Mouse (Mus musculus): Measurements from ENCODE around the gene Ifitm10. TPM values are rescaled to one million over a fixed set of nuclear protein-coding genes. Genes with fewer than 3 reads are reported as not detected.
A peak's percentile ranks its signal among the peaks of the same experiment; 100 is the strongest.
"Not testable (repeated sequence)": the region's sequence is repeated elsewhere in the genome, so short reads cannot be mapped to it uniquely, and the experiment has no call there.

The Ifitm10 gene
- 36.7 and 45.5 TPM in 2 replicates for polyA plus RNA-seq (2012; rRNA removed)

DNA sequence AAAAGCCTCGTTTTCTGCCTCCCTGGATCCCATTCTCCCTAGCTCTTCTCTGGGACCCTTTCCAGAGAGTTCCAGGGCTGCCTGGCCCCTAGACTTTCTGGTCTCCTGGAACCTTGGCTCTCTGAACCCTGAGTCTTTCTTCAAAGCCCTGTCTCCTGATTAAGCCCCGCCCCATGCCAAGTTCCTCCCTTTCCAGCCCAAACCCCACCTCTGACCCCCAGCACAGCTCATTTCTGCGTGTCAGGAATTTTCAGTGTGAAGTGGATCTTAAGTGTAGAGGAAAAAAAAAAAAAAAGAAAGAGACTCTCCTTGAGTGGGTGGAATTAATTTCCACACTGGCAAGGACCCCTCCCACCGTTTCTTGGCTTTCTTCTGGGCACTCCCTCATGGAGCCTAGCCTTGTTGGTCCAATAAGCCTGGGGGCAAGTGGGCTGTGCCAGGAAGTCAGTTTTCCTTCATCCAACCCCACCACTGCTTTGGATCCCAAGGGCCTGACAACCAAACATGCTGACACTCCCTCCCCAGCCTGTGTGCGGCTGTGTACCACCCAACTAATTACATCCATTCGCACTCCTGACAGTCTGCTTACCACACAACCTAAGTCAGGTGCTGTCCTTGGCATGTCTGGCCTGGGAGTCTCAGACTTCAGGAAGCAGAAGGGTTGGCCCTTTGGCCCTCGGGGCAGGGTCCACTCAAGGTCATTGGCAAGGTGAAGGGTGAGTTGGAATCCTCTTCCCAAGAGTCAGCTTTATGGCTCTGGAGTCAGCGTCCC is at the start of gene Ifitm10:
Gene Ifitm10 (minus strand): TSS at position 113 of the 772 bp plus-strand sequence.
- no peak for DNase-seq (ENCODE audit: extremely low spot score in 1 of 2, low spot score in 1 of 2)

DNA sequence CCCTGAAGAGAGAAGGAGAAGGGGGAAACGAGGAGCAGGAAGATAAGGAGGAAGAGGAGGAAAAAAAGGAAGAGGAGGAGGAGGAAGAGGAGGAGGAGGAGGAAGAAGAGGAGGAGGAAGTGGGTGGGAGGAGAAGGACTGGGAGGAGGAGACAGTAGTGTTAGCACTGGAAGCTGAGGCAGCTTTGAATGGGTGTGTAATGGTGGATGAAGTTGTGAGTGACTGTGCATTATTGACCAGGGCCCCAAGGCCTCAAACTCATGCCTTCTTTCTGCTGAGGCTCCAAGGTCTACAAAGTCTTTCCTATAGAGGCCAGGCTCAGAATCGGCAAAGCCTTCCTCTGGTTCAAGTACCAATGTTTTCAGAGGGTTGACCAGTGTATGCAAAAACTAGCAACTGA is 48.3 kb upstream of the Ifitm10 start:
- DNase-seq (ENCODE audit: extremely low spot score in 1 of 2, low spot score in 1 of 2) = no peak

DNA sequence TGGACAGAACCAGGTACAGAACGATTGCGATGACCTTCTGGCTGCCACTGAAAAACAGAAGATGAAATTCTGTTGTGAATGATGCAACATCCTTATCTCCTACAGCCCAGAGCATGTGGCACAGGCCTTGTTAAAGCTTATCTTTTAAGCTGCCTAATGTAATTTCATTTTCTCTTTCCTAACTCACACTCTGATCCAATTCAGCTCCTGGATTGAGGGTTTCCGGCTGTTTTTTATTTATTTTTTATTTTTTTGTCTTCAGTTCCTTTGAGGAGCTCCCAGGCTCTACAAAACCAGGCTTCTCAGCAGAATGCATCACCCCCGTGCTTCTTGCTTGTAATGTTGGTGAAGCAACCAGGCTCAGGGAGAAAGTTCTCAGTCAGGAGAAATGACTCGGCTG is 46.3 kb upstream of the Ifitm10 start:
- DNase-seq (ENCODE audit: extremely low spot score in 1 of 2, low spot score in 1 of 2) = no peak

DNA sequence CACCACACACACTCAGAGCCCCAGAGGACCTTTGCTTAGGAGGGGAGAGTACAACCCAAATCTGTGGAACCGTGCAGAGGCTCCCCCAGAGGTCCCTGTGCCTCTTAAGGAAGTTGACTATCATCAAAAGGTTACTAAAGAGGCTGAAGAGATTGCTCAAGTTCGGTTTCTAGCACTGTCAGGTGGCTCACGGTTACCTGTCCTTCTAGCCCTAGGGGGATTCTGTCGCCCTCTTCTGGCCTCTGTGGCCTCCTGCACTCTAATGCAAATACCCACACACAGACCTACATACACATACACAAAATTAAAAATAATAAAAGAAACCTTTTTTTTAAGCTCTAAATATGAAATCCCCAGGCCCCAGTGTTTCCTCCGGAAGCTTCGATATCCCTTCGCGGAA is 45.1 kb upstream of the Ifitm10 start:
- DNase-seq (ENCODE audit: extremely low spot score in 1 of 2, low spot score in 1 of 2) = no peak

DNA sequence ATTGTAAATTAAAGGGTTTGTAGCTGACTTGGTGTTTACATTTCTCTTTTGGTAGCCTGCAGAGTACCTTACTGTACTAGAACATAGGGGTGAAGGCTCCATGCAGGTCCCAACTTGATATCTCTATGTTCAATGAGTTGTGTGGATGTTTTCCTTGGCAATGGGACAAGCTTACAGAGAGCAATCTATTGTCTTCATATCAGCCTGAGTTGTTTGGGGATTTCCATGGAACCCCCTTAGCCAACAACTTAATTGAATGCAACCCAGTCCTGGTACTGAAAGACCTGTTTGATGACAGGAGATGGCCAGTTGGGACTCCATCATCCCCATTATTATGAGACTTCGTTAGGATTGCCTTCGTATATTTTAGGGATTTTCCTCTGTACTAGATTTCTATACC is 44.5 kb upstream of the Ifitm10 start:
- DNase-seq (ENCODE audit: extremely low spot score in 1 of 2, low spot score in 1 of 2) = no peak

DNA sequence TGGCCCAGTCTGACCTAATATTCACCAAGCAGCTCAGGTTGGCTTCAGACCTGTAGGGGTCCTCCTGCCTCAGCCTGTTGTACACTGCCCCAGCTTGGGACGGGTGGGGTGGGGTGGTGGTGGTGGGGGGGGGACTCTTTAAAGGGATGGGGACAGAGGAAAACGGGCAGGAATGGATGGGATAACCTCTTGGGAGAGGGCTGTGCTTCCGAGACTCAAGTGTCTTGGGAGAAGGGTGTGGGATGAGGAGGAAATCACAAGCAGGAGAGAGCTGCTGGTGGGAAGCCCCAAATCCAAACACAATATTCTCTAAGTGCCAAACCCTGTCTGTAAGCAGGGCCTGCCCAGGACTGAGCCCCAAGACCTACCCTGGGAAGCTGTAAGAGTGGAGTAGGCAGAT is 42.7 kb upstream of the Ifitm10 start:
- no peak for DNase-seq (ENCODE audit: extremely low spot score in 1 of 2, low spot score in 1 of 2)

DNA sequence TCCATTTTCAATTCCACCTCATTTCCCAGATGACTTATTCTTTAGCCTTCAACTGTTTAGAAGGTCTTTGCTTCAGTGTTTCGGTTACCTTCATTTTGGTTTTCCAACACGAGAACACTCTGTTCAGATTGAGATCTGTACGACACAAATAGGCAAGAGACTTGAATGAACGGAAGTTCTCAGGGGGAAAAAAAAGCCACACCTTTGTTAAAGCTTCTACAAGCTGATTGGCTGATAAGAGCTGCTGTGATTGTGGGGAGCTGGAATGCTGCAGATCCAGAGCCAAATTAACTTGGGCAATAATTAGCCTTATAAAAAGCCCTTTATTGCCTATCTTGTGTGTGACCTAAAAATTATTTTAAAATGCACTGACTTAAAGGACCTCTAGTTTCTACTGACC is 41.8 kb upstream of the Ifitm10 start:
- DNase-seq (ENCODE audit: extremely low spot score in 1 of 2, low spot score in 1 of 2) = no peak

DNA sequence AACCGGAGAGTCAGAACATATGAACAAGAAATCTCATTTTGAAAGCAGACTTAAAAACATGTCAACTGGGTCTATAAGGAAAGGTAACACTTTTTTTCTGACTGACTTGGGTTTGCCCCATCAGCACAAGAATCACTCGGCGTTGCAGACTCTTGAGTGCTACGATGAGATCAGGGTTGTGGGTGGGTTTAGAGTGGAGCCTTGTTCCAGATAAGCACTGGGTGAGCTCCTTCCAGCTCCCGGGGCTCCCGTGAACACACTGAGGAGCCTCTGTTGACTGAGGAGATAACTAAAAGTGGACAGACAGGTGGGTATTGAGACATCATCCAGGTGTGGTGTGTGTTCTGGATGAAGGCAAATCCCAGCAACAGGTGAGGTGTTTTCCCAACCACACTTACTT is 39.7 kb upstream of the Ifitm10 start:
- DNase-seq (ENCODE audit: extremely low spot score in 1 of 2, low spot score in 1 of 2) = no peak

DNA sequence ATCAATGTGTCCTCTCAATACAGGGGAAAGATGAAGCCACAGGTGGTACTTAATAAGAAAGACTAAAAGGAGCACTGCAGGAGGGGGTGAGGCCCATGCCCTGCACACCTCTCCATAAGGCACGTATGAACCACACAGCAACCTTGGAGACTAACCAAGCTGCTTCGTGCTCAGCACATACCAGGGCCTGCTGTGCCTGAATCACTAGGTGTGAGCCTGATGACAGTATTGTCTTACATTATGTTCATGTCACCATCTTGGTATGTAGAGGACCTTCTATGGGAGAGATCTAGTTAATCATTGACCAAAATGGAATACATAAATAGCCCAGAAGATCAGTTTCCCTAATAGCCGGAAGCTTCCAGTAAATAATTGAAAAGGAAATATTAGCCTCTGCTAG is 36.0 kb upstream of the Ifitm10 start:
- DNase-seq (ENCODE audit: extremely low spot score in 1 of 2, low spot score in 1 of 2) = no peak

DNA sequence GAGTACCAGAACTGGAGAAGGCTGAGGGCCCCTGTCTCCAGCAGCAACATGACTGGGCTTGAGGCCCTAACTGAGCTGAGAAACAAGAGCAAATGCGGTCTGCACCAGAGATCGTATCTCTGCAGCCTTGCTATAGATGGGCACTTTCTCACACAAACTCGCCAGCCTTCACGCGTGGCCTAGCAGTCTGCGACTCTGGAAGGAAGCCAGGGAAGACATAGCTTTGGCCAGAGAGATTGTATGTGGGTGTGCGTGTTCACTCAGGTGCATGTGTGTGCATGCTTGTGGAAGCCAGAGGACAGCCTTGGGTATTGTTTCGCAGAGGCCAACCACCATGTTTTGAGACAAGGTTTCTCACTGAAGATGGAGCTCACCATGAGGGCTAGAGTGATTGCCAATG is 35.1 kb upstream of the Ifitm10 start:
- DNase-seq (ENCODE audit: extremely low spot score in 1 of 2, low spot score in 1 of 2) = no peak

DNA sequence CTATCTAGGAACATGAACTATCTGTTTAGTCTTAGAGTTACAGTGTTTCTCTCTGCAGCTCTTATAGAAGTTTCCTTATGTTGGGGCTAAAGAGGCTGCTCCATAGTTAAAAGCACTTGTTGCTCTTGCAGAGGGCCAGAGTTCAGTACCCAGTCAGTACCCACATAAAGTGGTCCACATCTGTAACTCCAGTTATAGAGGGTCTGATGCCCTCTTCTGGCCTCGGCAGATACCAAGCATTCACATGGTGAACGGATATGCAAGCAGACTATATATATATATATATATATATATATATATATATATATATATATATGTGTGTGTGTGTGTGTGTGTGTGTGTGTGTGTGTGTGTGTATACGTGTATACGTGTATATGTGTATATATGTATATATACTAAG is 34.4 kb upstream of the Ifitm10 start:
- no peak for DNase-seq (ENCODE audit: extremely low spot score in 1 of 2, low spot score in 1 of 2)

DNA sequence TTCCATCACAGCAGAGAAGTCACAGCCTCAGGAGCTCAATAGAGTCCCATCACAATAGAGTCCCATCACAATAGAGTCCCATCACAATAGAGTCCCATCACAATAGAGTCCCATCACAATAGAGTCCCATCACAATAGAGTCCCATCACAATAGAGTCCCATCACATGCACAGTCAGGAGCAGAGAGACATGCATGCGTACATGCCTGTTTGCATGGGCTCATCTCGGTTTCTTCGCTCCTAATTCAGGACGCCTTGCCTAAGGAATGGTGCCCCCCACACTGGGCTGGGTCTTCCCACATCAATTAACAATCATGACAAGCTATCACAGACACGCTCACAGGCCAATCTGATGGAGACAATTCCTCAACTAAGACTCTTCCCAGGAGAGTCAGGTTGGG is 31.6 kb upstream of the Ifitm10 start:
- not testable (repeated sequence) for DNase-seq (ENCODE audit: extremely low spot score in 1 of 2, low spot score in 1 of 2)

DNA sequence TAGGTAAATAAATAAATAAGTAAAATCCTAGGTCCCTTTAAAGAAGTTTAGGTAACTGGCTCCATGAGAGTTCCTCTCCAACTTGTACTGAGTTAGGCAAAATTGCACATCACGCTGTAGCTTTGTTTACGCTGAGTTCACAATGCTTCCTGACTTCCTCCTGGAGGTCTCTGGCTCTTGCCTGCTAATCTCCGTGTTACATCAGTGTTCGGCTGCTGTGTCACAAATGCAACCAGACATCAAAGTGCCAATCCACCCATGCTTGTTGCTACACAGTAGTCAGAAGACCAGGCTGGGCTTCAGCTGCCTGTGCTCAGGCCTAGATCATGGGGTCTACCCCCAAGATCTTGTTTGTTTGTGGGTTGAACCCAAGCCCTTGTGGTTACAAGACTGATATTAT is 30.0 kb upstream of the Ifitm10 start:
- DNase-seq (ENCODE audit: extremely low spot score in 1 of 2, low spot score in 1 of 2) = no peak

DNA sequence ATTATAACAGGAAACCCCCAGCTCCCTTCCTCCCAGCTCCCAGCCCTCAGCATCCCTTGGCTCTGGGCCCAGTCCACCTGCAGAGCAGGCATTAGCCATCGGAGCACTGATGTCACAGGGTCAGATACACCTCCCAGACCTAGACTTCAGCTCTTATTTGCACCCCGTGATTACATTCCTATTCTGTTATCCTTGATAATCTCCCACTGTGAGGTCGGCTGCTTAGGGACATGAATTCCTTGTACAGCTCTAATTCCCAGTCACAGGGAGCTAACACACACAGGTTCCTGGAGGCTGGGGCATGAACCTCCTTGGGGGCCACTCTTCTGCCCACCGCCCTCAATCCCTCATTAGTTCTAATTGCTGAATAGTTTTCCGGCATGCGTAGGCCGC is 27.2 kb upstream of the Ifitm10 start:
- no peak for DNase-seq (ENCODE audit: extremely low spot score in 1 of 2, low spot score in 1 of 2)

DNA sequence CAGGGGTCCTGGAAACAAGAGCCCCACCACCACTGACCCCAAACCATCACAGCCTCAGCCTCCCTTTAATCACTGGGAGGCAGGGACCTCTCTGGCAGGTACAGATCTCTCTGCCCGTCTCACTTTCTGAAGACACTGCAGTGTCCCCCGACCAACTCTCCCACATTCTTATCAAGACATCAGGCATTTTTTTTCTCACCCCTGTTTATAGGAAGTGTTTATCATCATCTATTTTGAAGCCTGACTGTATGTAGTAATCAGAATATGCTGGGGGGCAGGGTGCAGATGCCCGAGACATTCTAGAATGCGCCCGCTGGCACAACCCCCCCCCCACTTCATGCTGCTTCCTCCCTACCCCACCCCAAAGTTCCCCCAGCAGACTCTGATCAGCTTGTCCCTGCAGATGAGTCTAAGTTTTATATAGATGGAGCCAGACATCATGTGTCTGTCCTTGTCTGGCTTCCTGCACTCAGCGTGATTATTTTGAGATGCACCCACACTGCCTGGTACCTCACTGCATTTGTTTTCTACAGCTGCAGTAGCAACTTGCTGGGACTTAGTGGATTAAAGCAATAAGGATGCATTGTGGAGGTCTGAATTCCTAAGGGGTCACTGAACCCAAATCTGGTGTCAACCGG is 26.7 kb upstream of the Ifitm10 start:
- DNase-seq (ENCODE audit: extremely low spot score in 1 of 2, low spot score in 1 of 2) = peak in 1 of 2 experiments; percentile 59

DNA sequence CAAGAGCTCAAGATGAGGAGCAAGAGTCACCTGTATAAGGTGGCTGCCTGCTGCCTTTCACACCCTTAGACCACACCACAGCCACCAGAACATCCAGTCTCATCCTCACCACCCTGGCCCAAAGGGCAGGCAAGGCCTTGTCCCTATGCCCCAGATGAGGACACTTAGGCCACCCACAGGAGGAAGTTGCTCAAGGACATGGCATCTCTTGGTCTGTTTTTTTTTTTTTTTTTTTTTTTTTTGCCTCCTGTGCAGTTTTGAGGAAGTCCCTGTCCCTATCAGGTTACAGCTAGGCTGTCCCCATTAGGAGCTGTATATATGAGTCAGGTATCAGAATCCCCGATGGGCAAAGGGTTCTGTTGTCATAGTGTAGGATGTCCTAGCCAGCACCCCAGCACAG is 25.7 kb upstream of the Ifitm10 start:
- no peak for DNase-seq (ENCODE audit: extremely low spot score in 1 of 2, low spot score in 1 of 2)

DNA sequence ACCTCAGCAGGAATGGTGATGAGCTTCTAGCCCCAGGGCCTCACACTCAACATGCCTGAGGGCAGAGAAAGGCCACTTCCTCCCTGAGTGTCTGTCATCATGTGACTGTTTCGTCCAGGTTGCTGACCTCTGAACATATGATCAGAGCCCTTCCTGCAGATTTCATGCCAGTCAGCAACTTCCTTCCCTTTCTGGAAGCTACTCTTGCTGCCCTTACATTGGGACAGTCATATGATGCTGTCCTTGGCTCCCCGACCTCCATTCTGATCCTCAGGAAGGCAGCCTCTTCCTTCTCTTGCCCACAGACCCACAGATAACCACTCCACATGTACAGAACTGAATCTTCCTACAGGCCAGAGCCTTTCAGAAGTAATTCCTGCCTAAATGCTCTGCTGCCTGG is 24.5 kb upstream of the Ifitm10 start:
- DNase-seq (ENCODE audit: extremely low spot score in 1 of 2, low spot score in 1 of 2) = no peak

DNA sequence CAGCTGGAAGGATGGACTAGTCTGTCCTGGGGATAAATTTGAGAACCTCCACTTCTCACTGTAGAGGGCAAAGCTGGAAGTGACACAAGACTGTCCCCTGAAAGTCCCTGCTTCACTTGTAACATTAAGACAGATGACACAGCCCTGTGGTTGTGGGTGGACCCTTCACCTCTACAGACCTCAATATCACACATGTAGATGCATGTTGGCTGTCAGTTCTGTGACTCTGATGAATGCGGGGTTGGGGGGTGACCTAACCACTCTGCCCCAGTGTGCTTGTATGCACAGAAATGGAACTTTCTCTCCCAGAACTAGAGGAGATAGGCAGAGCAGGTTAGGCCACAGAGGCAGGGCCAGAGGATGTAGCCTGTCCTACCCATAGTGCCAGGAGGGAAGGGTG is 23.1 kb upstream of the Ifitm10 start:
- DNase-seq (ENCODE audit: extremely low spot score in 1 of 2, low spot score in 1 of 2) = no peak

DNA sequence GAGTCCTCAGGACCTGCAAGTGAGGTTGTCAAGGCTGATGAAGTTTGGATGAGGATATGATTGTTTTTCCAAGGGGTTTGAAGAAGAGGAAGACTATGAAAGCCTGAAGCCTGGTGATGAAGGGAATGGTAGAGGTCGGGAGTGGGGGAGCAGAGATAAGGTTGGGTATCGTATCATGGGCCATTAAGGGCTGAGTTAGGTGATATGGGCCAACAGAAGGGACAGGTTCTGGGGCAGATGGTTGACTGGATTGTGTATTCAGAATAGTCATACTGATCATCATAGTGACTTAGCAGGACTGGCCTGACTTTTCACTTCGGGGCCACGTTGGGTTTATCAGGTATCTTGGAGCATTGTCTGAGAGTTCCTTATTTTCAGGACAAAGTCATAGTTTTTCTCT is 21.9 kb upstream of the Ifitm10 start:
- DNase-seq (ENCODE audit: extremely low spot score in 1 of 2, low spot score in 1 of 2) = no peak

DNA sequence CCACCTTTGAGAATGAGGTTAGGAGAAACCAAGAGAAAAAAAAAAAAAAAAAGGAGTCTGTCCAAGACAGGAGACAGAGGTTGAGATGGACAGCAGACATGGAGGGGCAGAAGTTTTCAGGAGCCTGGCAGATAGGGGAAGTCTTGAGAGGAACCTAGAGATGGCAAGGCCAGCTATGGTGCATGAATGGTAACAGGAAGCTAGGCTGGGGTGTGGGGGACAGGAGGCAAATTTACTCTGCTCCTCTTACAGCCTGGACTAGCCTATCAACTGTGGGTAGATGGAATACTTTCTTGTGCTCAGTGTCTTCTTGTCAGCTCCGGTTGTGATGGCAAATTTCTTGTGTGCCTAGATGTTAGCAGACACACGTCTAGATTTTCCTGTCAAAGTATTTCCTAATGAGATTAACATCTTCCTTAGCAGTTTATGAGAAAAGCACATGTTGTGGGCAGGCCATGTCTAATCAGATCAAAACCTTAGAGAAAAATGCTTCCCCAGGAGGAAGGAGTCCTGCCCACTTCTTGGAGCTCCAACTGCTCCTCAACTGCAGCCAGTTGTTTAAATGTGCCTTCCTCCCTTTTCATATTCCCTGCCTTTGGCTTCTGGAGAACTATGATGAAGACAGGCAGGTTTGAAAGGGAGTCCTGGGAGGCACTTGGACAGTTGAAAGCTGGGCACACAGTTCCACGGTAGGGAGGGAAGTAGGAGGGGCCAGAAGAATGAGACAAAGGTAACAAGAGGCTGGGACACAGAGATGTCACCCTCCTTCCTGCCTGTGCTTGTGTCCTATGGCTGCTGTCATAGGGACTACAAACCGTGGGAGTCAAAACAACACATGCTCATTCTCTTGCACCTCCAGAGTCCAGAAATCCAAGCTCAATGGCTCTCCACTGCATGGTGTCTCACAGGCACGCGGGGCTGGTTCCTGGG is 21.0 kb upstream of the Ifitm10 start:
- DNase-seq (ENCODE audit: extremely low spot score in 1 of 2, low spot score in 1 of 2) = no peak

DNA sequence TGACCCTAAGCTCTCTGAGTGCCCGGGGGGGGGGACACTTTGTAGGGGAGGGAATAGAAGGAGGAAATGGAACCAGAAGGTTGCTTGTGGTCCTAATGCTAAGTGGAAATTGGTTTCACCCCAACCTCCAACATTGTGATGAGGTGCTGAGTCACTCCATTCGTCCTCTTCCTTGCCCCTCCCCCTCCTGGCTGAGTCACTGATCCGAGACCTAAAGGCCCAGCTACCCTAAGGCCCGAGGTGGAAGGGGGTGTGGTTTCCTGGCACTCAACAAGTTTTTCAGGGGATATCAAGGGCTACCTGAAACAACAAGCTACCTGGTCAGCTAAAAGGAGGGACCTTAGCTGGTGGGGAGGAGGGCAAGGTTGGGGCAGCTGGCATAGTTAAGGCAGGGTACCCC is 19.6 kb upstream of the Ifitm10 start:
- no peak for DNase-seq (ENCODE audit: extremely low spot score in 1 of 2, low spot score in 1 of 2)
